Mouse (Mus musculus) layer of hippocampus, adult 11-12 months (tissue): ENCODE data around the gene Zfp869.
"Not testable (repeated sequence)": the region's sequence is repeated elsewhere in the genome, so short reads cannot be mapped to it uniquely, and the experiment has no call there.

ENCODE experiments used
- DNase-seq: peaks from one replicate; pipeline ENCODE4 v3.0.0; 2022; ENCODE audit warnings: low spot score

The Zfp869 gene

DNA sequence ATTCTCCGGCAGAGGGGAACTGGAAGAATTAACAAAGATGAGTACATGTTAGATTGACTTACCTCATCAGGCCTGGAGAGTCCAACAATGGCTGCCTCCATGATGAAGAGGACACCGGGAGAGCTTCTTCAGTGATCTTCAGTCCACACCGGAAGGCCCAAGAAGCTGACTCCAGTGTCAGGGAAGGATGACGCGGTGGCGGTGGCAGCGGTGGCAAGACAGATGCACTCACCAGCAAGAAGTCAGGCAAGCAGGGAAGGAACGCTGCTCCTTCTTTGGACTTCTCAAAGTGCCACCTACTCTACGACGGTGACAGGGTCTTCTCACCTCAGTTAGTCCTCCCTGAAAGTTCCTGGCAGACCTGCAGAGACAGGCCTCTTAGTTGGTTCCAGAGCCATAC, at the start of gene Zfp869:
Gene Zfp869, minus strand, starts transcription at position 101 of the 400 bp plus-strand sequence.
- DNase-seq = not testable (repeated sequence)

DNA sequence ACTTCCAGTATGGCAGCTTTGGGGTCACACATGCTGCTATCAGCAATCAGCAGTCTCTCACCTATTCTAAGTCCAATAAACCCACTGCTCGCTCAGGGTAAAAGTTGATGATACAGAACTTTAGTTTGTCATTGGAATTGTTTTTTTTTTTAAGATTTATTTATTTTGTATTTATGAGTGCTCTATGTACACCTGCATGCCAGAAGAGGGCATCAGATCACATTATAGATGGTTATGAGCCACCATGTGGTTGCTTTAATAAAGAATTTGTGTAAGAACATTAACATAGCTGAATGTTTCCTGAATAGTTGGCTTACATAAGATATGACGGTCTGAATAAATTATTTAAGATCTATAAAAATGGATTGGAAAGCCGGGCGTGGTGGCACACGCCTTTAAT, 47.8 kb upstream of the Zfp869 start:
- no peak for DNase-seq

DNA sequence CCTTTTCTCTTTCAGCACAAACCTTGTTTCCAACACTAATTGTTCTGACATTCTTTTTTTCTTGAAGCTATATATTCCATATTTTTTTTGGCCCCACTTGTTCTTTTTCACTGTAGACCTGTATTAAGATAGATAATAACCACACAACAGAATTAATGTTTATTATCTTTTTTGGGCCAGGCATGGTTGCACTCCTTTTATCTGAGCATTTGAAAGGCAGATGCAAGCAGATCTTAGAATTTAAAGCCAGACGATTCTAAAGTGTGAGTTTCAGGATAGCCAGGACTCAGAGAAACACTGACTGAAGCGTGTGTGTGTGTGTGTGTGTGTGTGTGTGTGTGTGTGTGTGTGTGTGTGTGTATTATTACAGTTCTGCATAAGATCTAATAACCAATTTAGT, 41.9 kb upstream of the Zfp869 start:
- no peak for DNase-seq

DNA sequence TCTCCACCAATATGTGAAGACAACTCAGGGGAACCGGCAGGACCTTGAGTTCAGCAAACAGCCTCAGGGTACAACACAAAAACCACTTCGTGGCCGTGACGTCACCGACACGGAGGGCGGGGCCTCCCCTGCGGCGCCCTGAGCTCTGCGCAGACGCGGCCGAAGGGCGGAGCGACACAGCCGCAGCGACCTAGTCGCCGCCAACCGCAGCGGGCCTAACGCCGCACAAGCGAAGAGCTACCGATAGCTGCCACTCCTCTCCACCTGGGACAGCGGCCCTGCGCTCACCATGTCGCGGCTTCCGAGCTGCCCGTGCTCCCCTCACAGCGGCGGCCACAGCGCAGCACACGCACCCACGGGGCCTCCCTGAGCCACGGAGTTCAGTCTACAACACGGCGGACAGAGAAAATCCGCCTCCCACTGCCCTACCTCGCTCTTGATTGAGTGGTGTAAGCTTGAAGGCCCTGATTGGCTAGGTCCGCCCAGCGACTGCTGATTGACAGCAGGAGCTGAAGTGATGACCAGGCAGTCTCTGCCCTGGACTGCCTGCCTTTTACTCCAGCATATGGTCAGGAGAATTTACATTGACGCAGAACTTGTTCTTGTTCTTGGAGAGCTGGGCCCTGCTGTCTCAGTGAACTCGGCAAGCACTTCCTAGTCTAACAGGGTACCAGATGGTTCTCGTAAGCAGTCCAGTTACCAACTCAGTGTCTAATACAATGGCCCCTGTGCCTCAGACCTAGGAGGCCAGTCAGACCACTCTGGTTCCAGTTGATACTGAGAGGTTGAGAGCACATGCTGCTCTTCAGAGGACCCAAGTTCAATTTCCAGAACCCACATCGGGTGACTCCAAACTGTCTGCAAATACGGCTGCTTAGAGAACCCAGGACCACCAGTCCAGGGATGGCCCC, 39.3 kb upstream of the Zfp869 start, which contains the start of gene Zfp963:
Gene Zfp963, minus strand, starts transcription at position 427 of the 911 bp plus-strand sequence.
- DNase-seq = peak; percentile 96

DNA sequence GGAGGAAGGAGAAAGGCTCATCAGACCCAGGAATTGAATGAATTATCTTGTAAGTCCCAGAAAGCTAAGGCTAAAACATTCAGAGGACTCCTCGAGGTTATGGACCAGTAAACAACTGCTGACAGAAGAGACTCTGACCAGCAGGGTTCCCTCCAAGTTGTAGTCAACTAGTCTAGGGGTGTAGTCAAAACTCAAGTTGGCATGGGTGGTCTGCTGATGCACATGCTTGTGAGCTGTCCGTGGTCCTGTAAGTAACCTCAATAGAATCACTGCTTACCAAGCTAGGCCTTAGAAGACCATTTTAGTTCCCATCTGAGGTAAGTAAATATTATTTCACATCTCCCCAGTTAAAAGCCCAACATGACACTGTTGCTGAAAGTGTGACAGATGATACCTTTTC, 30.7 kb upstream of the Zfp869 start:
- DNase-seq = no peak

DNA sequence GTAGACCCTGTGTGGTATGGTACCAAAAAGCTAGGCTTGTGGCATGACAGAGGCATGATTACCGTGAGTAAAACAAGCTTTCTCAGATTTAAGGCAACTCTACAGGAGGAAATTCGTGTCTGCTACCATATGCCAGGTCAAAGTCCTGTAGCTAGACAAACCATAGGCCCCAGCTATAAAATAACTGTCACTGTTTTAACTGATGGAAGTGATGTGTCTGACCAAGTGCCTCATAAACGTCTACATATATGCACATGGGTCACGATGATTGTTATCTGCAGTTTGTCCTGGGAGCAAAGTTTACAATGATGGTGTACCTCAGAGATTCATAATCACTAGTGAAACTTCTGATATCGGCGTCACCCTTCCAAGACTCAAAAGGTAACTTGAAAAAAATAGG, 30.2 kb upstream of the Zfp869 start:
- DNase-seq = no peak

DNA sequence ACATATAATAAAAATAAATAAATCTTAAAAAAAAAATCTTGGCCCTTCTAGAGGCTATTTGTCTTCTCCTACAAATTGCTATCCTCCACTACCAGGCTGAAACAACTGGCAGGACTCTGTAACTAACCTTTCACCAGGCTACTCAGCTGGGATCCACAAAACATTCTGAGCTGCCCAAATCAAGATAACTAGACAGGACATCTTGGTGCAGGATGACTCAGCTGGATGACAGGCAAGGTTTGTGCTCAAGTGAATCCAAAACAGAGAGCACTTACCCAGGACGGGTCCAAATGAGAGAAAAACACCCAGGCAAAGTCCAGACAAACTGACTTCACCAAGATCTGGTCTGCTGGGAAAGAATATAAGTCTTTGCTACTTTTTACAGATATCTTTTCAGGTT, 25.0 kb upstream of the Zfp869 start:
- DNase-seq = no peak

DNA sequence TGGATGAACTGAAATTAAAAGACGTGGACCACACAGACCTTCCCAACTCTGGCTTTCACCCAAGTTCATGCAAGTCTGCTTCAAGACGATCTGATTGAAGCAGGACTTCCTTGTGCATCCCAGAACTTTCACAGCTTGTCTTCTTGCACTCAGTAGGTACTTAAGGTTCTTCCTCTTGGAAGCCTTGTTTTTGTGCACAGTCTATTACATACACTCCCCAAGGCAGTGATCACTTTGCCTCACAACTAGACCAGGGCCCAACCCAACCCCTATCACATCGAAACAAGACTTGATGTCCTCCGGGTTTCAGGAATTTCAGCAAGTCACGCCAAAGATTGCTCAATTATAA, 6.7 kb upstream of the Zfp869 start:
- no peak for DNase-seq

DNA sequence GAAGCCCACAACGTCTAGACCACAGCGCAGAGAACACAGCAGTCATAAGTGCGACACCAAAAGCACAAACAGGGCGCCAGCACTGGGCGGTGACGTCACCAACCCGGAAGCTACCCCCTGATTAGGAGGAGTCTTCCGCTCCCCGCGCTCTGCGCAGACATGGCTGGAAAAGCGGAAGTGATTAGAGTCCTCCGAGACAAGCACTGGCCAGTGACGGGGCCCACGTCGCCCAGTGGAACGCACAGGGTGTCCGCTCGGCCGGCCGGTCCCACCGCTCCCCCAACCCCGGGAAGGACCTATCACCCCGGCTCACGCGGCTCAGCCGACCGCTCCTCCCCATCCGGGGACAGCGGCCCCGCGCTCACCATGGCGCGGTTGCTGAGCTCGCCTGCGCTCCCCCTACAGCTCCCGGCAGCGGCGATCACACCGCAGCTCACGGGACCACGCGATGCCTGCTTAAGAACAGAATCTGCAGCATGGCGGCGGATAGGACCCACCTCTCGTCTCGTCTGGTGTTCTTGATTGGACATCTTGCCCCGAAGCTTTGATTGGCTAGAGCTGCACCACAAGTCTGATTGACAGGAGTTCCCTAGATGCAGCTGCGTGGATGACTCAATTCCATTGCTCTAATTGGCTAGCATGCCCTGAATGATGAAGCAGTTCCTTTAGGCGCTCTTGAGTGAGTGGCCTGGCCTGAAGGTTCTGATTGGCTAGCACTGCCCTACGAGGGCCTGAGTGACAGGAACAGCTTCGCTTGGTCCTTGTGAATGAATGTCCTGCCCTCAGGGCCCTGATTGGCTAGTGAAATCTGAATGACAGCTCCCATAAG, 6.1 kb upstream of the Zfp869 start:
- peak; percentile 98 for DNase-seq

DNA sequence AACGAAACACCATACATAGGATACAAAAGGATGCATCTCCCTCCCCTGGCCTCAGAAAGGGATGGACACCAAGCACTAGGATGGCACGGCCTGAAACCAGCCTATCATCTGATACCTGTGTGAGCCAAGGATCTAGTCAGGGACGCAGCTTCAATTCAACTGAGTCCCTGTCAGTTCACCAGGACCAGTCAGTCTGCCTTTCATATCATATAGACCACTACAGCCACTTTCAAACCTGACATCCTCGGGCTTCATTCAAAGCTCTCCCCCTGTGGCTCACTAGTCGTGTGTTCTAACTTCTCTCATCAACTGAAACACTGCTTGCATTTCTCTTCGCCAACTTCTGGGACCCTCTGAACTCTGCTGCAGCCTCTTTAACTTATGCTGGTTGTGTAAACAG, 4.8 kb upstream of the Zfp869 start:
- no peak for DNase-seq

DNA sequence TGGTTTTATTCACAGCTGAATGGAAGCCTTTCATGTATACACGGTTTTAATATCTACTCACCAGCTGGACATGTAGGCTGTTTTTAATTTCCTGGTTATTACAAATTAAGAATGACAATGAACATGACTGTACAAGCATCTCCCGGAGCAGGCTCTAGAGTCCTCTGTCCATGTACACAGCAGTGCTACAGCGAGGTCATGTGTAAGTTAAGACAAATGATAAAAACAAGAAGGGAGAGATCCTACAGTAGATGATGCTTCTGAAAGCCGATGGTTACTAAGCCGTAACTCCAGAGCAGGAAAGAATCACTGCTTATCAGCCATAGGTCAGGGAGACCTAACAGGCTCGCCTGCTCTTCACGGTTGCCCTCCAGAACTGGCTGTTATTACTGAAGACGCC, 3.0 kb upstream of the Zfp869 start:
- DNase-seq = no peak

DNA sequence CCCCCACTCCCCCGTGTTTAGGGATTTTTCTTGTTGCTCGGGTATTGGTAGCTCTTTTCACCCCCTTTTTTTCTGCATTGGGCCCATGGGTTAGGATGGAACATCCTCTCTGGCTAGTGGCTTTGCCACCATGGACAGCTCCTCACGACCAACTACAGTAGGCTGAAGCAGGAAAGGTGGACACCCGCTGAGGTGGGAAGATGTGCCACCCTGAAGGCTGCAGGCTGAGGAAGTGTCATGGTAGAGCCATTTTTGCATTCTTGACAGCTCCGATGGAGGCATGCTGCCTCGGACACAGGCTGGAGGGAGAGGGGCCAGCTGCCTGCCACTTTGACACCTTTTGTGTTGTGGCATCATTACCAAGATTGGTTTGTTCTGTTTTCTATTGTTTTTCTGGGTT, 8.7 kb downstream of the Zfp869 start:
- no peak for DNase-seq

DNA sequence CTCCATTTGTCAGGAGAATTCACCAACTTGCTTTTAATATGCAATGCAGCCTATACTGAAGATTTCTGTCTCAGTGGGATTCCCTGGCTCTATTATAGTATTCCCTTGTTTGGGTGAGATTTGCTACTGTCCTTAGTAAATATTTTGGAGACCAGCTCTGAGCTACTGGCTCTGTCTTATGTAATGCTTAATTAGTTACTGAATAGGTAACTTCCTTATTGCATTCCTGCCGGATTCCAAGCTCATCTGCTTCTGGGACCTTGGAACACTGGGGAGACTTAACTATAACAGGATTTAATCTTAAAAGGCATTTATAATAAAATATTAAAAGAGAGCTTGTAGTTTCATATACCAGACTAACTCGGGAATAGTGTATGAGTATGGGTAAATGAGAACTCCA, 45.5 kb downstream of the Zfp869 start:
- not testable (repeated sequence) for DNase-seq

DNA sequence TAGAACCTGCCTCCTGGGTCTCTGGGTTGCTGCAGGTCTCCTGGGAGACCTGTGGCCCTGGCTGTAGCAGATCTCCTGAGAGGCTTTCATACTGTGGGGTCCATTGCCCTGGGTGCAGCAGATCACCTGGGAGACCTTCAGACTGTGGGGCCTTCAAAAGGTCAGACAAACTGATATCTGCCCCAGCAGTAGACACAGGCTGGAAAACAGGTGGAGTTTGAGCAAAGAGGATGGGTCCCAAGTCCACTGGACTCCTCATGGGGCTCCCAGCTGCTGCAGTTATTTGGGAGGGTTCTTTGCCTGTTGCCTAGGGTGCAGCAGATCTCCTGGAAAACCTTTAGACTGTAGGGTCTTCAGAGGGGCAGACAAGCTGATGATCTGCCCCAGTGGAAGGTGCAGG, 49.2 kb downstream of the Zfp869 start:
- no peak for DNase-seq
